Mouse (Mus musculus) WW6 (cell line): ENCODE data around the gene Zfp36l1.
"Not testable (repeated sequence)": the region's sequence is repeated elsewhere in the genome, so short reads cannot be mapped to it uniquely, and the experiment has no call there.

ENCODE experiments used
- DNase-seq: peaks from one replicate; pipeline ENCODE4 v3.0.0-alpha.2; 2013; ENCODE audit warnings: low read depth, low spot score

The Zfp36l1 gene

GRCm38 (mm10) chr12:80110546-80110870, 2.3 kb downstream of the Zfp36l1 start:
- no peak for DNase-seq

- DNase-seq, result no peak
Observed at GRCm38 (mm10) chr12:80109753-80110545, 2.9 kb downstream of the Zfp36l1 start.

DNA sequence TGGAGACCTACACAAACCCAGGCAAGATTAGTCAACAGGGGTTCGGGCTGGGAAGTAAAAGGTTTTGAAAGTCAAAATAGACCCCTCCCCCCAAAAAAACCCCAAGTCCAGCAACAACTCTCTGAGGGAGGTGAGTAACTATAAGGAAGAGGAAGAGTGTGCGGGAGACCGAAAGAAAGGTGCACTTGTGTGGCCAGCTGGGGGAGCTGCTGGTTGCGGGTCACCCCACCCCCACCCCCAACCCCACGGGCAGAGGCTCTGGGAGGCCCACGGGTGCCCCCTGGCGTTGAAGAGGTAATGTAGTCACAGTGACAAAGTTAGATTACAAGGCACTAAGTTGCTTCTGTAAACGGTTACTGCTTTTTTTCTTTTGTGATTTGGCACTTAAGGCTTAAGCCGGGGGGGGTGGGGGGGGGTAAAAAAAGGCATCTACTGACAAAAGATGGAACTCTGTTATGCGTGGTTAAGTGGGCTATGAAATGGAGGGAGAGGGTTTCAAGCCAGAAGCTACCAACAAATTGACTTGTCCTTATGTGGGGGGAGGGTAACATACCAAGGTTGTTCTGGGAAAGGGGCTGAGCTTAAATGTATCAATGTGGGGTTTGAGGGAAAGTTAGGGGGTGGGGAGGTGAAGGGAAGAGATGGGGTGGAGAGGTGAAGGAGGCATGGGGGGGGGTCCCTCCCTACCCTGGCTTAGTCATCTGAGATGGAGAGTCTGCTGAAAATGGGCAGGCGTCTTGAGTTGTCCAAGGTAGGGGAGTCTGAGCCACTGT, 3.7 kb downstream of the Zfp36l1 start:
- DNase-seq, result not testable (repeated sequence)

DNA sequence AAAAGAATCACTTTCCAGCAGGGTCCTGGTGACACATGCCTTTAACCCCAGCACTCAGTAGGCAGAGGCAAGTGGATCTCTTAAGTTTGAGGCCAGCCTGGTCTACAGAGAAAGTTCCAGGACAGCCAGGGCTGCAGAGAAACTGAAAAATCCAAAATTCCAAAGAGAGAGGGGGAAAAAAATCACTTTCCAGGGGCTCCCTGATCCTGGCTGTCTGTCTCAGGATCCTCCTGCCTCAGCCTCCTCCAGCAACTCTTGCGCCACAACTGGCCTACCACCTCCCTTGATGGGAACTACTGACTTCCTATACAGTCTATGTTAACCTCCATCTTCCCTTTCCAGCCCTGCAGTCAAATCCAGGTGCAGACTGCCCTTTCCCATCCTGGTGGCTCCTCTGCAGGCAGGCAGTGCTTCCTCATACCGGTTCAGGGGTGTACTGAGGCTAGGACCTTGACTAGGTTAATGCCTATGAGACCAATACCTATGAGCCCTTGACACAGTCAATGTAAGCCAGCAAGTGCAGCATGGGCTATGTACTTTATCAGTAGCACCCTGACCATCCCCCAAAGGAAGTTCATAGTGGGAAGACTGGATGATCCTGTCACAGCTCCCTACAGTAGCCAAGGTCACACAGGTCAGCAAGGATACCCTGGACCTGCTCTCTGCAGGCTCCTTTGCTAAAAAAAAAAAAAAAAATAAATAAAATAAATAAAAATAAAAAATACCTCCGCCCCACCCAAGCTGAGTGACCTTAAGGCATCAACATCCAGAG, 5.7 kb downstream of the Zfp36l1 start:
- no peak for DNase-seq

DNA sequence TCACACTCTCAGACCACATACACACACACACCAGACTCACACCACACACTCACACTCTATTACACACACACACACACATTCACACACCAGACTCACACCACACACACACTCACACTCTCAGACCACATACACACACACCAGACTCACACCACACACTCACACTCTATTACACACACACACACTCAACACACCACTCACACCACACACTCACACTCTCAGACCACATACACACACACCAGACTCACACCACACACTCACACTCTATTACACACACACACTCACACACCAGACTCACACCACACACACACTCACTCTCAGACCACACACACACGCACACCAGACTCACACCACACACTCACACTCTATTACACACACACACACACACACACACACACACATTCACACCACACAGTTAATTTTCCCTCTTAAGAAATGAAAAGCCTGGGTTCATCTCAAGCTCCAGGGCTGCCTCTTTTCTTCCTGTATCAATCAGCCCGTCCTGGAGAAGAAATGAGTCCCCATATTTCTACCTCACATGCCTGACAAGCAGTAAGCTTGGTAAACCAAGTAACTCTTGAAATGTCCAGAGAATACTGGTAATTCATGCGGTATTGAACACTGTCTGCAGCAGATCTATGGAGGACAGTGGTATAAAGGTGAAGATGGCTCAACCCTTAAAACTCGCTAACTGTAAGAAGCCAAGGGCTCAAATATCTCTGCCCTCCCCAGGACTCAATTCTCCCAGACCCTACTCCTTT, 6.5 kb downstream of the Zfp36l1 start:
- no peak for DNase-seq

DNA sequence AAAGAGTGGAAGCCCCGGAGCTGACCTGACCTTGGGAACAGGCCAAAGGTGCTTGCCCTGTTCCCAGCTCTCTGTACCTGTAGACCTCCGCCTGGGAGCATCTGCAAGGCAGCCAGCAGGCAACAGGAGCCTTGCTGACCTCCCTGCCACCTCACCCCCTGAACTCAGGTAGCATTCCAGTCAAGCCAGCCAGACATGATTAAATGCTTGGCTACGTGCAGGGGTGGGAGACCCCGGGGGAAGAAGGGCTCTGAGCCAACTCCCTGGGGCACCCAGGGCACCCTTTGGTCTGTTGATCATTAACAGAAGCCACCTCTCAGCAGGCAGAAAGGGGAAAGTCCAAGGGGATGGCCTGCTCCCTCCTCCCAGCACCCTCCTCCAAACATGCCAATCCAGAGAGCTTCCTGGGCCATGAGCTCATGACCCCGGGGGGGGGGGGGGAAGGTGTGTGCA, 9.3 kb downstream of the Zfp36l1 start:
- DNase-seq, result no peak

DNA sequence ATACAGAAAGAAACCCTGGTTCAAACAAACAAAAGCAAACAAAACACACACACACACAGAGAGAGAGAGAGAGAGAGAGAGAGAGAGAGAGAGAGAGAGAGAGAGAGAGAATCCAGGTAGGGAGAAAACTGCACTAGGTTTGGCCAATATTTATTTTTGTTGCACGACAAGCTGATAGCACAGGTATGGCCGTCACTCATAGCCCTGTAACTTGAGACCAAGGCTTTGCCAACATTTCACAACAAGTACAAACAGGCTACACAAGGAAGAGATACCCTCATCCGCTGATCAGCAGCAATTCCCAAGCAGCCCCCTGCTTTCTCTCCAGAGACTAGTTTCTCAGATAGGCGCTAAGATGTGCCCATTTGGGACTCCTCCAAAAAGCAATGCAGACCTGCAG, 9.7 kb downstream of the Zfp36l1 start:
- no peak for DNase-seq

DNA sequence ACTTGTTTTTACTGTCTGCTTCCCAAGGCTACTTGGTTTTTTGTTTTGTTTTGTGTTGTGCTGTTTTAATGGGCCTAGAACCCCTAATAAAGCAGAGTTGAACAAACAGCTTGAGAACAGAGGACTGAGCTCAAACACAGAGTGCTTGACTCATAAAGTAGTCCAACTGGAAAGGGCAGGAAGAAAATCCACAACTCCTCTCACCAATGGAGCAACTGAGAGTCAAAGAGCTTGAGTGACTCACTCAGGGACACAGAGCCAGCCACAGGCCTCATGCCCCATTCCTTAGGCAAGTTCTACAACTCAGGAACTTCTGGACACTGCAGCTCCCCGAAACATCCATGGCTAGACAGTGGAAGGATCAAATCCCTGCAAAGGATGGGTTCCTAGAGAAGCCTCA, 14.0 kb downstream of the Zfp36l1 start:
- DNase-seq, result no peak

DNA sequence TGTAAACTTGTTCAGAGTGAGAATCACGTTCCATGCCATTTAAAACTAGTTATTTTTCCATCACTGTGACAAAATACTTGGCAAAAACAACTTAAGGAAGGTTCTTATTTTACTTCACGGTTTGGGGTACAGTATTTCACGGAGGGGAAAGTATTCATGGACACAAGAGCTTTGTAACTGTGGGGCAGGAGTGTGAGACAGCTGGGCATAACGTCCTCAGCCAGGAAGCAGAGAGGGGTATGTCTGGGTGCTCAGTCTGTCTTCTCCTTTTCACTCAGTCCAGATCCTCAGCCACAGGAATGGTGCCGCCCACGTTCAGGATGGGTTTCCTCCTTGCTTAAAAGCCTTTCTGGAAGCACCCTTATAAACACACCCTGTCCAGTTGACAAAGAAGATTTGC, 16.1 kb downstream of the Zfp36l1 start:
- DNase-seq, result no peak

DNA sequence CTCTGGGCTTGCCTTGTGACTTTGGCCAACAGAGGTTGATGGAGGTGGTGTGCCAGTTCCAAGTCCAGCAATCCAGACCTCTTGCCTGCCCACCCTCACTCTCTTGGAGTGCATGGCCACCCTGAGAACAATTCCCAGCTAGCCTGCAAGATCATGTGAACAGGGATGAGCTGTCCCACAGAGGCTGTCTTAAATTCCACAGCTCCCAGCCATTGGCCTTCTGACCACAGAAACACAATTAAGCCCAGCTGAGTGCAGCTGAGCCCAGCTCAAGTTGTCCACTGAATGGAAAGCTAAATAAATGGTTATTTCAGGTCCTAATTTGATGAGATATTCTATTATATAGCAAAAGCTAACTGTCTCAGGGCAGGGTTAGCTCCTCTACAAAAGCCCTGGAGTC, 20.0 kb downstream of the Zfp36l1 start:
- no peak for DNase-seq

GRCm38 (mm10) chr12:80091080-80091479, 21.7 kb downstream of the Zfp36l1 start:
- no peak for DNase-seq

- DNase-seq, result no peak
Observed at GRCm38 (mm10) chr12:80090529-80090928, 22.3 kb downstream of the Zfp36l1 start.

DNA sequence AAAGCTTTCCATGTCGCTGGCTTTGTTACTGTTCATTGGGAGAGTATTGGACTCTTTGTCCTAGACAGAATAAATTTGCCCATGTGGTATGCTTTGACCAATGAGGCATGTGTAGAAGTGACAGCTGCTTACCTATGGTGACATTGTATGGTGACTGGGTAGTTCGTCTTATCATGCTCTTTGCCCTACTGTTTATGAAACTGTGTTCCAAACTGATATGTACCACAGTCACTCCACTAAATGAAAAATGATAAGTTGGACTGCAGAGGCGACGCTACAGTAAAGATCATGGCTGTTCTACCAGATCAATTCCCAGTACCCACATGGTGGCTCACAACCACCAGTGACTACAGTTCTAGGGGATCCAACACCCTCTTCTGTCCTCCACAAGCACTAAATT, 24.7 kb downstream of the Zfp36l1 start:
- no peak for DNase-seq

DNA sequence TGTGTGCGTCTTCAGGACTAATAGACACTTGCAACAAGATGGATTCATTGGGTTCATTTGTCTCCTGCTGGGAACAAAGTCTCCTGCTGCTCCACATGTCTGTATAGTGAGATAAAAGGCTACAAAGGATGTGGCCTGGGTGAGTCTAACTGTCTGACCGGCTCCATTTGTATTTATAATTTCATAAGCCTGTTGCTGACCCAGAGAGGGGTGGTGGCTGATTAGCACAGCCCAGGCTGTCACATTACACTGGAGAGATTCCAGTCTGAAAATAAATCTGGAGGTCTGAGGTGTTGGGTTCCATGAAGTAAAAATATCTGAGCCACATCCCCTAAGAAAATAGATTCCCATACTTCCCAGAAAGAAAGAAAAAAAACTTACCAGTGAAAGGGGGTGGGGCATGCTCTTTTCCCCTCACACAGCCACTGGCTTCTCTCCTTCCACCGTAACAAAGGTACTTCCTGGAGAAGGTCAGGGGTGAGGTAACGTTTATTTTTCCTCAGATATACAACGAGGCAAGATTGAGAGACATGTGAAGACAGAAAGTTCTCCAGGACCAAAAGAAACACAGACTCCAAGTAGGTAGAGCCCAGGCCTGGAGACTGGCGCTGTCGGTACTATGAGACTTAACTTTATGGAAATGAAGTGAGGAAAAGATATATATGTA, 28.2 kb downstream of the Zfp36l1 start:
- no peak for DNase-seq

- no peak for DNase-seq
Observed at GRCm38 (mm10) chr12:80083937-80084336, 28.9 kb downstream of the Zfp36l1 start.

DNA sequence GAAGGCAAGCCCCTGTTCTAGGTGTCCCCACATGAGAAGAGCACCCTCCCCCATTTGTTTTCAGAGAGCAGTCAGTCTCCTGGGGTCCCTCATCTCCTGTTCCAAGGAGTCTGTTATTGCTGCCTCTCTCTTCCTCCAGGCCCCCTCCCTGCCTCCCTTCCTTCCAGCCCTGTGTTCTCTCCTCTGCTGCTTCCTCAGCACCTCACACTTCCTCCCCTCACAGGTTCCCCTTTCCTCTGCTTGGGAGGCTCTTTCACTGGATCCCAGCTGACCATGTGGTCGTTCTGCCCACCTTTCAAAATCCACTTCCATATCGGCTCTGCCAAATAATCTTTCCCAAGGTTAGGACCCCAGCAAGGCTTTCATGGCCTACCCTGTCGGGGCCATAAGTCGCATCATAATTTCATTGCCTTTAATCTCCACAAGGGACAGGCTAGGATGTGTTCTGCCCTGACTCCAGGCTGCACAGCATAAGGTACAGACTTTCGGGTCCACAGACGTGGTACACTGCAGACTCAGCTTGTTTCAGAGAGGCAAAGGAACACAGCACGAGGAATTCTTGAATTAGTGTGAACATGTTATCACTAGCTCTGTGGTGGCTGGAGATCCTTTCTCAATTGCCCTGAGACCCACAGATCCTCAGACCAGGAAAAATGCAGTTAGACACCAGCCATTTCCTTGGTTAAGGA, 29.5 kb downstream of the Zfp36l1 start:
- no peak for DNase-seq

GRCm38 (mm10) chr12:80082730-80083129, 30.1 kb downstream of the Zfp36l1 start:
- DNase-seq, result no peak

GRCm38 (mm10) chr12:80081440-80081839, 31.4 kb downstream of the Zfp36l1 start:
- no peak for DNase-seq

DNA sequence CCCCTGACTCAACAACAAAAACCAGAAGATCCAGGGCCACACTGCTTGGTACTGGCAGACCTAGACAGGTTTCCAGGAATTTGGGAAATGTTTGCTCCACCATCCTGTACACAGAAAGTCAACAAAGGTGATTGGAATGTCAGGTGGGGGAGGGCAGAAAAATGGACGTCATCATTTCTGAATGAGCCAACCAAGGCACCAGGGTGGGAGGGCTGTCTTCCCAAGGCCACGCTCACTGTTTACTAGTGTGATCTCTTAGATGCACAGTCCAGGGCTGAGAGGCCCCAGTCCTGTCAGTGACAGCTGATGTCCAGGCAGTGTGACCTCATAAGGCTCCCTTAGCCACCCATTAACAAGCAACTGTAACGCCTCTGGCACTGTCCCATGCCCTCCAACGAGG, 32.9 kb downstream of the Zfp36l1 start:
- no peak for DNase-seq

- DNase-seq, result no peak
Observed at GRCm38 (mm10) chr12:80074331-80074730, 38.5 kb downstream of the Zfp36l1 start.
